Mouse (Mus musculus) neural tube, postnatal 0 days (tissue): ENCODE results near the gene 1700001O22Rik. TPM values are rescaled to one million over a fixed set of nuclear protein-coding genes. Genes with fewer than 3 reads are reported as not detected.

Experiments
- polyA plus RNA-seq: library from polyadenylated mRNA; unstranded; fragments of >200 nt; fragmentation: Nextera tagmentation; extraction: Ambion mirVana; gene quantifications from 2 replicates; pipeline ENCODE4 v1.2.1, GENCODE M21; 2015

The 1700001O22Rik gene
- polyA plus RNA-seq, result 2.3 and 2.4 TPM in 2 replicates

GRCm38 (mm10) chr2:30803604-30804003, at the start of gene 1700001O22Rik:
Gene 1700001O22Rik (minus strand): TSS chr2:30803661.

GRCm38 (mm10) chr2:30834373-30835022, 31.0 kb upstream of the 1700001O22Rik start, which contains the start of gene Prrx2:
Gene Prrx2 (plus strand): TSS chr2:30834972.

GRCm38 (mm10) chr2:30830283-30830795, 26.9 kb upstream of the 1700001O22Rik start, which contains the start of gene Asb6:
Gene Asb6 (minus strand): TSS chr2:30830333.

DNA sequence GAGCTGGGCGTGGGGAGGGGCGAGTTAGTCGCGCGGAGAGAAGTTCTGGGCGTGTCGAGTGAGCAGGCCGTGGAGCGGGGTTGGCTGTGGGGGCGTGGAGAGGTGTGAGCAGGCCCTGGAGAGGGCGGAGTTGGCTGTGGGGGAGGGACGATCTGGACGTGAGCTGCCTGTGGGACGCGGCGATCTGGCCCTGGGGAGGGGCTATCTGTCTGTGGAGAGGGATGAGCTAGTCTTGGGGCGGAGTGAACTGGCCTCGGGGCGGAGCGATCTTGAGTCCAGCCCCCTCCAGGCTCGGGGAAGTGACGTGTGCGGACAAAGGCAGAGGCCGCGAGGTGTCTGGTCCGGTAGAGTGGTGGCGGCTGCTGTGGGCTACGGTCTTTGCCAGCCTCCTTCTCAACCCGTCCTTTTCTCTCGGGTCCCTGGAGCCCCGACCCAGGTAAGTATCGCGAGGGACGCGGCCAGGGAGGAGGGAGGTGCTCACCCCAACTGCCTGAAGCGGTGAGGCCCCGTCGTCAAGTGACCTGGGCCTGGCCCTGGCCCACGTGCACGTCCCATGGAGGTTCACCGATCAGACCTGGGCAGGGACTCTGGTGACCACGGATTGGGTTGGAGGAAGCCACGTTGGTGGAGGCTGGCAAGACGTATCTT, 4.3 kb upstream of the 1700001O22Rik start, which contains the start of gene Ntmt1:
Ntmt1 (plus strand) TSS at position 179 of the 648 bp plus-strand sequence.

Other genes starting within 250 kb of the 1700001O22Rik start
- gene Cstad, start 208.6 kb downstream of the 1700001O22Rik start, polyA plus RNA-seq, result 0.32 and 0.59 TPM in 2 replicates
- gene Ntmt1, start 4.2 kb upstream of the 1700001O22Rik start, polyA plus RNA-seq, result 96.5 and 103 TPM in 2 replicates
- 44.4 and 45.8 TPM in 2 replicates for gene Asb6, start 26.7 kb upstream of the 1700001O22Rik start, polyA plus RNA-seq
- gene Prrx2, start 31.3 kb upstream of the 1700001O22Rik start, polyA plus RNA-seq, result 2.2 and 6.1 TPM in 2 replicates
- gene Ptges, start 126.2 kb upstream of the 1700001O22Rik start, polyA plus RNA-seq, result 4.6 and 4.7 TPM in 2 replicates
- 18.2 and 19.7 TPM in 2 replicates for gene Tor1b, start 149.3 kb upstream of the 1700001O22Rik start, polyA plus RNA-seq
- gene Tor1a, start 164.3 kb upstream of the 1700001O22Rik start, polyA plus RNA-seq, result 74.0 and 82.1 TPM in 2 replicates
- 75.2 and 80.2 TPM in 2 replicates for gene BC005624, start 178.5 kb upstream of the 1700001O22Rik start, polyA plus RNA-seq
- gene Usp20, start 178.6 kb upstream of the 1700001O22Rik start, polyA plus RNA-seq, result 29.9 and 32.1 TPM in 2 replicates